Mouse (Mus musculus) frontal cortex, adult 2 months (tissue): ENCODE measurements around the gene Tanc1. TPM values are rescaled to one million over a fixed set of nuclear protein-coding genes. Genes with fewer than 3 reads are reported as not detected.

ENCODE experiments used
- DNase-seq, 2 experiments: peaks; one replicate each; pipeline ENCODE4 v3.0.0; 2022; ENCODE audit warnings: low spot score in 1 of 2; ENCODE audit errors: extremely low spot score in 1 of 2
- polyA plus RNA-seq: library from polyadenylated mRNA; depleted of rRNA; stranded (reverse); fragments of >200 nt; gene quantifications from 2 replicates; pipeline ENCODE4 v1.2.3, GENCODE M21; 2012

Gene Tanc1
- polyA plus RNA-seq, 1 experiment = 10.2 TPM

DNA sequence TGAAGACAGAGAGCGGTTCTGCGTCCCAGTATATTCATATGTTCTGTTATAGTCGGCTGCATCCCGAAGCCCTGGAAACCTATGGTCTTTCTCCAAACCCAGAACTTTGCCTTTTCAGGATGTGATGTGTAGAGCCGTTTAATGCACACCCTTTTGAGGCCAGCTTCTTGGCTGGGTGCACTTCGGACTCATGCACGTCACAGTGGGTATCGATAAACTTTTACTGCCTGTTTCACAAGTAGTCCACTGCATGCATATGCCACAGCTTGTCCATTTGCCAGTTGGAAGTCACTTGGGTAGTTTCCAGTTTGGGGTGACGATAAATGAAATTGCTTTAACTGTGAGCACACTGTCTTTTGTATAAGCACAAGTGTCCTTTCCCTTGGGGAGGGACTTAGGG is 135.9 kb downstream of the Tanc1 start:
- DNase-seq = no peak

DNA sequence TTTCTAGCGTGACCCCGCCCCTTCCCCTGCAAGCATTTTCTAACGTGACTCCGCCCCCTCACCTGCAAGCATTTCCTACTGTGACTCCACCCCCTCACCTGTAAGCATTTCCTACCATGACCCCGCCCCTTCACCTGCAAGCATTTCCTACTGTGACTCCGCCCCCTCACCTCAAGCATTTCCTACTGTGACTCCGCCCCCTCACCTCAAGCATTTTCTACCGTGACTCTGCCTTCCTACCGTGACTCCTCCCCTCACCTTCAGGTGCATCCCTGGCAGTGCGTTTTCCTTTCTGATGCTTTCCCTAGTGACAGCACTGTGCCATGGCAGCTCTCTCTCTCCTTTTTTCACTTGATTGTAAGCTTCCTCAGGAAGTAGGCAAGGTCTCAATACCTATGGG is 137.5 kb downstream of the Tanc1 start:
- no peak for DNase-seq

DNA sequence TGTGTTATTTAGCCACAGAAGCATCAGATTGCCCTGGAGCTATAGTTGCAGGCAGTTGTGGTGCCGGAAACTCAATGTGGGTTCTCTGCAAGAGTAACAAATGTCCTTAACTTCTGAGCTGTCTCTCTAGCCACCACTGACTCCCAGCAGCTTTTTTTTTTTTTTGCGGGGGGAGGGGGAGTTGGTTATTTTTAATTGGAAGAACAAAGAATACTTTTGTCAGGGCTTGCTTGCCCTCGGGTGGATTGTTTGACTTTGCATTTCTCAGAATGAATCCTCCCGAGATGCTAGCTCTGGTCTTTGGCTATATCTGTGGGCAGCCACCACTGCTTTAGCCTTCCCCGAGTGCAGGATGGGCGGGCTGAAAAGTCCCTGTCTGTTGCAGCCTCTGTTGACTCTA is 139.3 kb downstream of the Tanc1 start:
- DNase-seq = no peak

DNA sequence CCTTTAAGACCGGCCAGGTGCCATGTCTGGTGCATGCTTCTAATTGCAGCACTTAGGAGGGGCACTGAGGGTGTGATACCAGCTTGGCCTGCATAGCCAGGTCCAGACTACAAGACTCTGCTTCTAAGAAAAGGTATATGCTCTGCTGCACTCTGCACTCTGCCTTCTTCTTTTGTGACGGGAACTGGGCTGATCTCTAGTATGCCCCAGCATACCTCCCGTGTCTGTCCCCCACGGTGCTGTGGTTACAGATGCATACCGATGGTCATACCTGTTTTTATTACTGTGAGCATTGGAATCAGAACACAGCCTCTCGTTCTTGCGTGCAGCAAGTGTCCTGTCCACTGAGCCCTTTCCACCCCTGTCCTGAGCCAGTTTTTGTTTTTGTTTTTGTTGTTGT is 140.3 kb downstream of the Tanc1 start:
- DNase-seq = no peak

DNA sequence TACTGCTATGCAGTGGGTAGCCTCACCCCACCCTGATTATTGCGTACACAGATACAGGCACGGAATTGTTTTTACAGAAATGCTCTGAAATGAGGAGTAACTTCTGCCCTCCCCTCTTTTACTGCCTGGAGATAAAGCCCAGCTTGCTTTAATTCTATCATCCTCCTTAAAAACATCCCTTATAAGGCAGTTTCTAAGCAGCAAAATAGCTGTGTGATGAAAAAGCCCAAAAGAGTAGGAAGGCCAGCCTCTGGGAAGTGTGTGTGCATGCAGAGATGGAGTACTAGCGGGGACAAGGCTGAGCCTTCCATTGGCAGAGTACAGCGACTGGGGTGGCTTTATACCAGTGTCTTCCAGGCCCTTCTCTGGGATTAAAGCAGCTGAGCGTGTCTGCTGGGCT is 140.9 kb downstream of the Tanc1 start:
- DNase-seq = no peak

DNA sequence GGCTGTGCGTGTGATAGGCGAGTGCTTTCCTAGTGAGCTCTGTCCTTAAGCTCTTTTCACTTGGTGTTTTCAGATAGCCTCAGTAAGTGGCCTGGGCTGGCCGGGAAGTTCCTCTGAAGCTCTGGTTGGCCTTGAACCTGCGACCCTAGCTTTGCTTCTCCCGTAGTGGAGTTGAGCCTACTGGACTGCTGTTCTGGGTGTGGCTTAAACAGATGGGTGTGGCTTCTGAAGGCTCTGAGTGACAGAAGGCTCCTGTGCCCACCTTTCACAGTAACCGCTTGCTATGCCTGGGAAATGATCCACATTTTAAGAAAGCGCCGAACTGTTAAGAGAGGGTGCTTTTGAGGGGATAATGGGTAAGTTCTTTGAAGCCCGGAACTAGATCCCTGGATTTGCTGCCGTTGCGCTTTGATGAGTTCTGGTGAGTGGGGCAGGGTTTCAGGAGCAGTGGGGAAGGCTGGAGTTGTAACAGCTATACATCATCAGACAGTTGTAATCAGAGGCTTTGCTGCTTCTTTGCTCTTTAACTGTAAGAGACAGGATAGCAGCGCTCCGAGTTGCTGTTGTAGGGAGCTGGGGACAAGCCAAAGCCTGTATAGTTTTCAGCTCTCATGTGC is 144.4 kb downstream of the Tanc1 start:
- DNase-seq = no peak

DNA sequence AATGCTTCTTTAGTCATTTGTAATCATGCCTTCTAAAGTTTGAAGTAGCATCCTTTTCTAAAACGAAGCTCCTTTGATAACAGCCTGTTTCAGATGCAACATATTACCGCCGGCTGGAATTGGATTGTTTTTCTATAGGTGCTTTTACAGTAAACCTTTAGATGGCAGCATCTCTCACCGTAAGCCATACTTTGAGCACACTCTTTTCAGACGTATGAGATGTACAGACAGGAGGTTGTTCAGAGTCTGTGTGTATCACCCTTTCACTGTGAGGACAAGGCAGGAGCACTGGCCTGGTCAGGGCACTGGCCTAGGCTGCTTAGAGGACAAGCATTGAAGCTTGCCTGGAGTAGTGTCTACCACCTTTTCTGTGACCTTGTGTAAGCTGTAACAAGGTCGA is 145.2 kb downstream of the Tanc1 start:
- peak in 1 of 2 experiments; percentile 48 for DNase-seq

DNA sequence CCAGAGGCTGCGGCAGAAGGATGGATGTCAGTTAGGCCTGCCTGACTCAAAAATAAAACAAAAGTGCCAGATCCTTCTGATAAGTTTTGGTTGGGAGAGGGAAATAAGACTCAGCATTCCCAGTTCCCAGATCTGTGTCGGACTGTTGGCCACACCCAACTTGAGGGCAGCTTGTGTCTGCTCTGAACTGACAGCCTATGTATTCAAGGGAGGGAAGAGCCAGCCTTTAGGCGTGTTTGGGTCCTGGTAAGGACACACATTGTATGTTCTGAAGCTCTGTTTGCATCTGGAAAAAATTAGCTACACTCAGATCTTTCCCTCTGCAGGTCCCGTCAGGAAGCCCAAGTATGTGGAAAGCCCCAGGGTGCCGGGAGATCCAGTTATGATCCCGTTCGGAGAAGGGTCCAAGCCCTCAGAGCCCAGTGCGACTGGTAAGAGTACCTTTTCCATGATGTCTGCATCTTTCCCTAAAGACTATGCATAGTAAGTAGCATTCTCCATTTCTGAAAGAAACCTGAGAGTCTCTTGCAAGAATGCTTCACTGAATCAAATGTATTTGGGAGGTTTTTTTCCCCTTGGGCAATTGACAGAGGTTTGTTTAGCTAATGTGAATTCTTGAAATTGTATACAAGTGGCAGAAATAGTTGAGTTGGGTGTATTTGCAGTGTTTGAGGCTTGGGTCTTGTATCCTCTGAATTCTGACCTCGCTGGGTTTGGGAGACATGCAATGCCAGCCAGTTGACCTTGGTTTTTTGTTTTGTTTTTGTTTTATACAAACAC is 146.5 kb downstream of the Tanc1 start:
- DNase-seq = no peak

DNA sequence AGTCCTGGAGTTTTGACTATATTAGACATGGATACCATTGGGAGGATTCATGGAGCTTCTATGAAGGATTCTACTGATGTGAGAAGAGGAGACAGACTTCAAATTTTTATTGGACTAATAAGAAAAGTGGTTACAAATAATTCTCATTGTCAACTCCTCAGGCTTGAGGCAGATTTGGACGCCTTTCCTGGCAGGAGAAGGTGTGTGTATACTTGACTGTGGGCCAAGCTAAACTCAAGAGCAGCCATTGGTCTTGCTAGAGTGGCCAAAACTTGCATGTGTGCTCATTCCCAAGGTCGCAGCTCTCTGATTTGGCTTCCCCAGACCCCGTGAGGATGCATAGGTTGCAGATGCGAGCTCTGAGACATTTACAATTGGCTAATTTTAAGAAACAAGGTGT is 148.9 kb downstream of the Tanc1 start:
- DNase-seq = no peak

DNA sequence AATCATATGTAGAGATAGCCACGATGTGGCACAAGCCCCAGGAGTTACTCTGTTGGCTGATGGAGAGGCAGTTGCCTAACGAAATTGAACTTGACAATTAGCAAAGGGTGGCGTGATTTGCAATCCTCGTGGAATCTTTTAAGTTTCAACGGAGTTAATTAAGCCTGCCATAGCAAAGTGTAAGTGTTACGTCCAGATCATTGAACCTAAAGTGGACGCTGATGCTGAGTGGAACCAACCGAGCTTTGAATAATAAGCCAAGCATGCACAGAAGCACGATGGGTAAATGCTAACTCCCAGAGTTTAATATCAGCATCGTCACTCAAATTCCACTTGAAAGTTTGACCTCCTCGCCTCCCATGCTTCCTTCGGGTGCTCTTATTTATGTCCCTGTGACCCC is 149.3 kb downstream of the Tanc1 start:
- DNase-seq = no peak

DNA sequence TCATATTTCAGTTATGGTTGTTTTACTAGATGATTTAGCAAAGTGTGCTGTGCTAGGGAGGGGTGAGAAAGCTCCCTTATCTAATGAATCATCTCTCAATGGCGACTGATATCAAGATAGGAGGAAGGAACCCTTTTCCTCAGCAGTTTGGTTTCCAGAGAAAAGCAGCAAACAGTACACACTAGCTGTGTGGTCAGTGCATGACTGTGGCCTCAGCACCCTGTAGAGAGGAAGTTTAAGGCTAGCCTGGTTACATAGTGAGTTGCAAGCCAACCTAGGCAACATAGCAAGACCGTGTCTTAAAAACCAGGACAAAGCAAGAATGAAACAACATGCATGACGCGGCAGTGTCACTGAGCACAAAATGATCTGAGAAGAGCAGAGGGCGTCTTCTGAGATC is 150.4 kb downstream of the Tanc1 start:
- no peak for DNase-seq

DNA sequence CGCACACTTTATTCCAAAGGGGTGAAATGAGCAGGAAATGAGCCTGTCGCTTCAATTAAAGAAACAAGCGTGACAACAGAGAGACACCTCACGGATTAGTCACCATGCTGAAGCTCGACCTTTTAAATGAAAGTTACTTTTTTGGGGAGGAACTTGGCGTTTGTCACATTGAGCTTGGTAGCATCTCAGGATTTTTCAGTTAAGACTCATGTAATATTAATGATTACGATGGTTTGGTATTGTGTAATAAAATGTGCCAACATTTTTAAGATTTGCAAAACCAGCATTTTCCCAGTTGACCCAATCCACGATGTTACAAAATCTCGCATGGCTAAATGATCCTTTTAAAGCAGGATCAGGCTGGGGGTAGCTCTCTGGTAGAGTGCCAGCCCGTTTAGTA is 153.8 kb downstream of the Tanc1 start:
- no peak for DNase-seq

DNA sequence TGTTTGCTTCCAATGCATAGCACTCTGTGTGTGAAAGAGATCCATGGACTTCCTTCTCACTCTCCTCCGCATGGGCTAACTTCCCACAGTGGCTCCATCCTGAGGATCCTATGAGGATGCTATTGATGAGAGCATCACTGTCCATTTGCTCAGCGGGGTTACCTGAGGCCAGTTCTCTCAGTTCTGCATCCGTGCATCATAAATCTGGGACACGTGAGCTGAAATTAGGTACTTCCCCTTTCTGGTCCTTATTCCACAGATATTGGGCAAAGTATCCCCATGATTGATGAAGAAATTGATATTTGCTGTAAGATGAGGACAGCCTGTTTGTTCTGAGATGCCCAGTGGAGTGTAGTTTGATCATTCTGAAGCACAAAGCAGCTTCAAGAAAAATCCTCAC is 156.1 kb downstream of the Tanc1 start:
- no peak for DNase-seq

DNA sequence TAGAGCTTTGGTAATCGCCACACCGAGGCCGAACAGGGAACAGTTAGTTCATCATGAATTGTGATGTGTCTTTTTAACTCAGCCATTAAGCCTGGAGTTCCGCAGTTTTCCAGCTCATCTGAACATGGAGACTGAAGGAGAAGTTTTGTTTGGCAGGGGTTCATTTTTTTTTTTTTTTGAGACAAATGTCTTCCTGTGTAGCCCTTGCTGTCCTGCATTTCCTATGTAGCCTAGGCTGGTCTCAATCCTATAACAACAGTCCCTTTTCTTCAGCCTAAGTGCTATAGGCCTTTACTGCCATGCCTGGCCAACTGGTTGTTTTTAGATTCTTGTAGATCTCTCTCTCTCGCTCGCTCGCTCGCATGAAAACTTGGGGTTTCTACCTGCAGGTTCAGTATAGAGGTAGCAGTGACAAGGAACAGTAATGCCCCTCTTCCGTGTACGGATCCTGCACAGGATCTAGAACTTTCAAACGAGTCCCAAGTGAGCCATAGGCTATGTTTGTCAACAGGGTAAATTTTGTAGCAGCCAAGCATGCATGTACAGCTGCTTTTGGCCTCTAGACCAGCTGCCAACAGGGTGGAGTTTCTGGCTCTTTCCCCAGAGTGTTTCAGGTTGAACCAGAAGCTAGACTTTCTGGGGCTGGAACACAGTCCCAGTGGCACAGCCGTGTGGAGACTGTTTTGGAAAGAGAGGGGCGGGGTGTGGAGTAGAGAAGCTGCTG is 157.0 kb downstream of the Tanc1 start:
- no peak for DNase-seq

DNA sequence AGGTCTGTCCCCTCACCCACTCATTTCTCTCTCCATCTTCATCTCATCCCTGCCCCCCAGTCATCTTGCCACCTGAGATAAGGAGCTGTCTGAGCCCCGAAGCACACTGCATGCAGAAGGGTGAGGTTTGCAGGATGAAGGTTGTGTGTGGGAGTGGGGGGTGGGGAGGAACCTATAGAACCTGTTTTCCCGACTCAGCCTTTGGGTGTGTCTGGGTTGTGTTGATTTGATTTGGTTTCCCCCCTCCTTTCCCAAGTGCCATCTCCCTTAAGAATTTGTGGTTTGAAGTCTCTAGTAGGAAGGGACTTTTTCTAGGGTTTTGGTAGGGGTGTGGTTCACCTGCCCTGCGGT is 157.5 kb downstream of the Tanc1 start:
- no peak for DNase-seq

DNA sequence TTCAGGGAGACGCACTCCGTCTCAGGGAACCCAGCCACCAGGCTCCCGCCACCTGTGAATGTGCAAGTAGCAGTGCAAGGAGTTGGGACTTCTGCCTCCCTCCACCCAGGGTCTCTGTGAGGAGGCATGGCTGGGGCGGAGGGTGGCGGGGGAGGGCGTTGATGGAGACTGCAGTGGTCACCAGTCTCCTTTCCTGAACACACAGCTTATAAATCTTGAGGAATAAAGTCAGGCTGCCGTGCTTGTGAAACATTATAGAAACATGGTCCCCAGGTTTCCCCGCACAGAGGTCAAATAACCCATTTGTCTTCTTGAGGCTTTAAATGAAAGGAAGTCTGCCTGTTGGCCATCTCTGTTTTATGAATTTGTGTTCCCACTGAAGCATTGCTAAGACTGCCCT is 159.9 kb downstream of the Tanc1 start:
- DNase-seq = no peak

DNA sequence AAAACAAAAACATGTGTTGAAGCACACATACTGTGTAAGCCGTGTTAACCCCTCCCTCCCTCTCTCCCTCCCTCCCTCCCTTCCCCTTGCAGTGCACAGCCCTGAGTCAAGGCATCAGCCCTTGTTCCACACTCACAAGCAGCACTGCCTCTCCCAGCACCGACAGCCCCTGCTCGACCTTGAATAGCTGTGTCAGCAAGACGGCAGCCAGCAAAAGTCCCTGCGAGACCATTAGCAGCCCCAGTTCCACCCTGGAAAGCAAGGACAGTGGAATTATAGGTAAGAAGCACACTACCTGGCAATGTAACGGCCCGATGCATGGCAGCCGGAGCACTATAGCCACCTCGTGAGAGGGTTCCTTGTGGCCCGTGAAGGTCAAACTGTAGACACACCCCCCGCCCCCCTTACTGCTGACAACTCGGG is 160.4 kb downstream of the Tanc1 start:
- DNase-seq = no peak

DNA sequence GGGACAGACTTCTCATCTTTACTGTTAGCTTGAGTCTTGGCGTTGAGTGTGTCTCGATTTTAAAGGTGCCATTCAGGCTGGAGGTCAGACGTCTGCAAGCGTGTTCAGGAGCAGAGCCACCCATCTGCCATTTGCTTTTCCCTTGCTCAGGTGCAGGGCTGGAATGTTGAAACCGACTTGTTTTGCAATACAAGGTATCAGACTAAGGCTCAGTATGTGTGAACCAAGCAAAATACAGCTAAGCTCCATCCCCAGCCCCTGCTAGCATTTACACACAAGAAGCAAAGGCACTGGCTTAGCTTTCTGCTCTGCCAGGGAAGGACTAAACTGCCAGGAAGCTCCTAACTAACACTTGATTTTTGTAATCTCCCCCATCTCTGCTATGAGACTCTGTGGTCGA is 162.5 kb downstream of the Tanc1 start:
- DNase-seq = no peak

DNA sequence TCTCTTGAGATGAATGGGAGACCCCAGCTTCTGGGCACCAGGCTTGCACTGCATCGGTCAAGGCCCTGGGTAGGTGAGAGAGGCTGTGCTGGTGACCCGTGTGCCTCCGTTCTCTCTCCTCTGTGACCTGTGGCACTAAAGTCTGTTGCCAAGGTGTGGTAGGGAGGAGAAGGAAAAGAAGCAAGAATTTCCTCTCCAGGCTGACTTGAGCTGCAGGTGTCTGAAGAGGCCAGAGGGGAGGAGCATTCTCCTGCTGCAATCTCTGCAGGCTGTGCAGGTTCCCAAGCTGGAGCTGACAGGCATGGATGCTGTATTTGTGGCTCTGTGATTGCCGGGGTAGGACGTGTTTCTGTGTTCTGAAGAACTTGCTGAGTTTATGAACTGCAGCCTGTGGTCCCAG is 163.3 kb downstream of the Tanc1 start:
- DNase-seq = no peak

DNA sequence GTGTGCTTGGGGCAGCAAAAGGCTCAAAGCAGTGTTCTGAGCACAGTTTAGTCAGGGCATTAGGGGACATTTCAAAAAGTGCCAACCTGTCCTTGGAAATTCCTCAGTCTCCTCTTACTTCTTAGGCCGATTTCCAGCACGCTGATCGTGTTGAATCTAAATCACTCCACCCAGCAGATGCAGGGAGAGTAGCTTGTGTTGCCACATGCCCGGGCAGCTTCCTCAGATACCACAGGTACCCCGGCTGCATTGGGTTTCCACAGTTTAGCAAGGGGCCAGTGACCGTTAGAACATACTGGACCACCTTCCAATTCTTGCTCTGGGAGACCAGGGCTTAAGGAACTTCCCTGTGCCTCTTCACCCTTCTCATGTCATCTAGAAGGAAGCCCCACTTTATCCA is 164.0 kb downstream of the Tanc1 start:
- no peak for DNase-seq

DNA sequence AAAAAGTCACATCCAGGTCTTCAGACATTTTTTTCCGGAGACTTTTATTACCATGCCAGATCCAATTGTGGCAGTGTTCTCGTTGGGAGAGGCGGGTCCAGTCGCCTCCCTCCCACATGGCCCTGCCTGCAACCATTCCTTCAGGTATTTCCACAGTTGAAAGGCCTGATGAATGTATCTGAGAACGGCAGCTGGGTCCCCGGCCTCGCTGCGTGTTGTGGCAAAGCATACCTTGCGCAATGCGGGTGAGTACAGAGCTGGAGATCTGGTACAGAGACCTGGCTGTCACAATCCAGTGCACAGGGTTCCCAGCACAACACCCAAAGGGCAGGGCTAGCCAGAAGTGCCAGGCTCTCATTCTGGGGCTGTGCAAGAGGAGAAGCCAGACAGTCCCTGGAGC is 167.5 kb downstream of the Tanc1 start:
- no peak for DNase-seq

DNA sequence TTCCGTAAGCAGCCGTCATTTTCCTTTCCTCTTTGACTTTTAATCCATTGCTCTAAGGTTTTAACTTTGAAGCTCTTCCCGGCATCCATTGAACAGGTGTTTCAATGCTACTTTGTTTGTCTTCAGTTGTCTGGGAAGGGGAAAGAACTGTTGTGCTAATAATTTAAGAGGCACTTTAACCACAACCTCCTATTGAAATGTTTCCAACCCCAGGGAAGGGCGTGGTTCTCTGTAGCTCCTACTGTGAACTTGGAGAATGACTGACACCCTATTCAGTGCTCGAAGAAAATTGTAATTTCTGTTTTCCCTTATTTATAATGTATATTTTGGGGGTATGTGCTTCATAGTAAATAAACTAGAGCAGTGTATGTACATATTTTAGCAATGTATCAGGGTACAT is 168.4 kb downstream of the Tanc1 start:
- no peak for DNase-seq
